Mouse (Mus musculus): ENCODE data around the gene Park7. TPM values are rescaled to one million over a fixed set of nuclear protein-coding genes. Genes with fewer than 3 reads are reported as not detected.

The Park7 gene
- total and polyA plus RNA-seq, 3 experiments: 337 to 555 (median 495) TPM

GRCm38 (mm10) chr4:150903091-150903742 is 11.0 kb downstream of the Park7 start:
- H3K4me1 ChIP-seq (ENCODE audit: control insufficient read depth in 1 of 2, insufficient read depth in 2 of 2): peaks cover 6 to 61% of the 10 kb centered on the region in 2 experiments
- no peaks in the 10 kb centered on the region for H3K27me3 ChIP-seq (replicated peaks)
- no peak overlapping the region for H3K4me3 ChIP-seq (replicated peaks in 1 of 3; ENCODE audit: low read depth in 2 of 3, low read length in 2 of 3, poor library complexity in 1 of 3)
- no peak overlapping the region for H3K27ac ChIP-seq (ENCODE audit: insufficient read depth, low read depth)
- H3K79me2 ChIP-seq (replicated peaks; ENCODE audit: control insufficient read depth, extremely low read depth, insufficient read depth, poor library complexity, severe bottlenecking): peaks cover 14% of the 10 kb centered on the region
- no peak overlapping the region for H3K4me2 ChIP-seq (ENCODE audit: insufficient read depth, low read depth, poor library complexity, severe bottlenecking)
- no peak overlapping the region for H3K9ac ChIP-seq (ENCODE audit: insufficient read depth, low read depth)
- in situ Hi-C loops (cut with MboI; ENCODE audit: low pct_ligation_motif_present, low pct_unique_long_range_greater_than_20kb, low sequenced_read_pairs) (no loop called here), dilution Hi-C loops (cut with MboI; ENCODE audit: extremely low pct_ligation_motif_present, extremely low pct_unique_long_range_greater_than_20kb, low sequenced_read_pairs) (no loop called here)
- no peaks in the 10 kb centered on the region for H3K9me3 ChIP-seq (replicated peaks; ENCODE audit: low read length)
- DNase-seq (ENCODE audit: extremely low read depth): no peak
- no peak for TF ChIP-seq JUND (conservative IDR thresholded peaks at IDR 0.05; ENCODE audit: low read depth, low read length)
- no peak for TF ChIP-seq ZMIZ1 (IDR thresholded peaks at IDR 0.05; ENCODE audit: low read depth, low read length)
- no peak for TF ChIP-seq TCF12 (IDR thresholded peaks at IDR 0.05; ENCODE audit: low read depth, low read length)
- no peak for TF ChIP-seq NELFE (IDR thresholded peaks at IDR 0.05; ENCODE audit: low read depth, low read length)
- no peak for TF ChIP-seq BHLHE40 (IDR thresholded peaks at IDR 0.05; ENCODE audit: low read depth, low read length)
- no peak for TF ChIP-seq ETS1 (conservative IDR thresholded peaks at IDR 0.05; ENCODE audit: low read depth, low read length)
- TF ChIP-seq JUN (IDR thresholded peaks at IDR 0.05; ENCODE audit: insufficient read depth, low read depth, low read length): no peak
- no peak for TF ChIP-seq CHD1 (IDR thresholded peaks at IDR 0.05; ENCODE audit: low read depth, low read length)
- no peak for TF ChIP-seq MXI1 (IDR thresholded peaks at IDR 0.05; ENCODE audit: low read depth, low read length)
- TF ChIP-seq ZKSCAN1 (IDR thresholded peaks at IDR 0.05; ENCODE audit: borderline replicate concordance, low read depth, low read length): no peak
- no peak for TF ChIP-seq CHD2 (IDR thresholded peaks at IDR 0.05; ENCODE audit: low read length)
- TF ChIP-seq ZC3H11A (IDR thresholded peaks at IDR 0.05; ENCODE audit: low read depth, low read length): no peak
- no peak for TF ChIP-seq SMC3 (IDR thresholded peaks at IDR 0.05; ENCODE audit: low read depth, low read length)
- no peak for TF ChIP-seq KAT2A (IDR thresholded peaks at IDR 0.05; ENCODE audit: insufficient replicate concordance, low read length)
- no peak for TF ChIP-seq TBP (conservative IDR thresholded peaks at IDR 0.05; ENCODE audit: low read depth, low read length)
- TF ChIP-seq POLR2A (IDR thresholded peaks at IDR 0.05; ENCODE audit: low read depth, low read length): no peak
- TF ChIP-seq RCOR1 (conservative IDR thresholded peaks at IDR 0.05; ENCODE audit: low read depth, low read length): no peak
- no peak for TF ChIP-seq MAZ (IDR thresholded peaks at IDR 0.05; ENCODE audit: low read depth, low read length)
- no peak for TF ChIP-seq IRF4 (IDR thresholded peaks at IDR 0.05; ENCODE audit: low read depth, low read length)
- no peak for TF ChIP-seq NRF1 (IDR thresholded peaks at IDR 0.05; ENCODE audit: low read depth, low read length)
- H3K36me3 ChIP-seq (replicated peaks in 1 of 2; ENCODE audit: control insufficient read depth in 1 of 2, insufficient read depth in 1 of 2, low read length in 1 of 2): peaks cover 77 to 91% of the 10 kb centered on the region in 2 experiments

GRCm38 (mm10) chr4:150902062-150902461 is 12.2 kb downstream of the Park7 start:
- TF ChIP-seq ZC3H11A (IDR thresholded peaks at IDR 0.05; ENCODE audit: low read depth, low read length): no peak
- TF ChIP-seq ETS1 (conservative IDR thresholded peaks at IDR 0.05; ENCODE audit: low read depth, low read length): 0 out of 2 replicates have a peak, but pooled peaks have one; percentile 9
- no peak for TF ChIP-seq RCOR1 (conservative IDR thresholded peaks at IDR 0.05; ENCODE audit: low read depth, low read length)
- Histone ChIP-seq H3K4me3 (replicated peaks in 1 of 3; ENCODE audit: low read depth in 2 of 3, low read length in 2 of 3, poor library complexity in 1 of 3) (no peak overlapping the region), H3K9me3 (replicated peaks; ENCODE audit: low read length) (no peaks in the 10 kb centered on the region), H3K27me3 (replicated peaks) (no peaks in the 10 kb centered on the region), H3K27ac (ENCODE audit: insufficient read depth, low read depth) (peak overlapping the region; percentile 54), H3K4me2 (ENCODE audit: insufficient read depth, low read depth, poor library complexity, severe bottlenecking) (no peak overlapping the region), H3K4me1 (ENCODE audit: control insufficient read depth in 1 of 2, insufficient read depth in 2 of 2) (peaks cover 3 to 50% of the 10 kb centered on the region in 2 experiments; a peak in 2 of 4 replicates), H3K79me2 (replicated peaks; ENCODE audit: control insufficient read depth, extremely low read depth, insufficient read depth, poor library complexity, severe bottlenecking) (0 out of 2 replicates have a peak, but pooled peaks cover 2% of the 10 kb centered on the region), H3K36me3 (replicated peaks in 1 of 2; ENCODE audit: control insufficient read depth in 1 of 2, insufficient read depth in 1 of 2, low read length in 1 of 2) (peaks cover 80 to 91% of the 10 kb centered on the region in 2 experiments), H3K9ac (ENCODE audit: insufficient read depth, low read depth) (no peak overlapping the region)
- peak; percentile 47 for DNase-seq (ENCODE audit: extremely low read depth)
- in situ Hi-C loops (cut with MboI; ENCODE audit: low pct_ligation_motif_present, low pct_unique_long_range_greater_than_20kb, low sequenced_read_pairs) (no loop called here), dilution Hi-C loops (cut with MboI; ENCODE audit: extremely low pct_ligation_motif_present, extremely low pct_unique_long_range_greater_than_20kb, low sequenced_read_pairs) (no loop called here)

Data from CH12.LX (cell line).